Mouse (Mus musculus) myocyte (in vitro differentiated cells): ENCODE results near the gene Olfr374. TPM values are rescaled to one million over a fixed set of nuclear protein-coding genes. Genes with fewer than 3 reads are reported as not detected.

ENCODE experiments used
- H3K27me3 ChIP-seq: one replicate; pipeline ENCODE4 v1.6.1; 2011; ENCODE audit not compliant: control insufficient read depth, insufficient read depth, insufficient read length
- H3K36me3 ChIP-seq: one replicate; pipeline ENCODE4 v1.6.1; 2011; ENCODE audit not compliant: control insufficient read depth, insufficient read depth
- H3K4me2 ChIP-seq: one replicate; pipeline ENCODE4 v1.6.1; 2011; ENCODE audit warnings: low read depth, control low read depth
- H3K4me3 ChIP-seq: one replicate; pipeline ENCODE4 v1.5.1; 2011; ENCODE audit warnings: mild to moderate bottlenecking, control low read depth, moderate library complexity
- H3K79me2 ChIP-seq: one replicate; pipeline ENCODE4 v1.6.1; 2011; ENCODE audit not compliant: control insufficient read depth, insufficient read depth
- H3ac ChIP-seq: one replicate; pipeline ENCODE4 v1.6.1; 2011; ENCODE audit not compliant: control insufficient read depth, insufficient read length
- CEBPB ChIP-seq: IDR thresholded peaks from 2 replicates; pipeline ENCODE4 v1.6.1; 2011; ENCODE audit warnings: mild to moderate bottlenecking, moderate library complexity; ENCODE audit not compliant: poor library complexity, insufficient read depth, severe bottlenecking
- E2F4 ChIP-seq: IDR thresholded peaks from one replicate; pipeline ENCODE4 v1.6.1; 2011; ENCODE audit warnings: mild to moderate bottlenecking, control low read depth, moderate library complexity; ENCODE audit not compliant: insufficient read depth
- MAX ChIP-seq: IDR thresholded peaks from one replicate; pipeline ENCODE4 v1.6.1; 2011; ENCODE audit warnings: low read depth, mild to moderate bottlenecking, control low read depth
- MYOD1 ChIP-seq, 3 experiments: IDR thresholded peaks; one replicate each; pipeline ENCODE4 v1.6.1; 2011; ENCODE audit warnings: control low read depth in 2 of 3, low read depth in 2 of 3, mild to moderate bottlenecking in 2 of 3, moderate library complexity in 1 of 3; ENCODE audit not compliant: insufficient read length in 2 of 3, control insufficient read depth in 1 of 3
- MYOG ChIP-seq, 3 experiments: IDR thresholded peaks; one replicate each; pipeline ENCODE4 v1.6.1; 2011; ENCODE audit warnings: control low read depth in 2 of 3, low read depth in 2 of 3, mild to moderate bottlenecking in 2 of 3; ENCODE audit not compliant: insufficient read length in 2 of 3, control insufficient read depth in 1 of 3, insufficient read depth in 1 of 3
- POLR2A ChIP-seq: IDR thresholded peaks from one replicate; pipeline ENCODE4 v1.6.1; 2011; ENCODE audit warnings: low read depth, mild to moderate bottlenecking, control low read depth, moderate library complexity; ENCODE audit not compliant: insufficient read length
- POLR2AphosphoS2 ChIP-seq: IDR thresholded peaks from one replicate; pipeline ENCODE4 v1.6.1; 2011; ENCODE audit warnings: low read depth, control low read depth; ENCODE audit not compliant: insufficient read length
- REST ChIP-seq: IDR thresholded peaks from one replicate; pipeline ENCODE4 v1.6.1; 2011; ENCODE audit warnings: mild to moderate bottlenecking, control low read depth, moderate library complexity; ENCODE audit not compliant: insufficient read depth, insufficient read length
- SRF ChIP-seq: IDR thresholded peaks from one replicate; pipeline ENCODE4 v1.6.1; 2011; ENCODE audit warnings: low read depth; ENCODE audit not compliant: control insufficient read depth, insufficient read length
- TCF12 ChIP-seq: IDR thresholded peaks from one replicate; pipeline ENCODE4 v1.6.1; 2011; ENCODE audit warnings: mild to moderate bottlenecking, control low read depth; ENCODE audit not compliant: poor library complexity, insufficient read depth, severe bottlenecking
- TCF3 ChIP-seq: IDR thresholded peaks from one replicate; pipeline ENCODE4 v1.6.1; 2011; ENCODE audit warnings: low read depth, control low read depth; ENCODE audit not compliant: insufficient read length
- USF1 ChIP-seq: IDR thresholded peaks from one replicate; pipeline ENCODE4 v1.6.1; 2011; ENCODE audit warnings: low read depth, mild to moderate bottlenecking, control low read depth, moderate library complexity
- polyA plus RNA-seq: library from polyadenylated mRNA; unstranded; fragments of >200 nt; fragmentation: generic; extraction: Trizol; gene quantifications from one replicate; pipeline ENCODE4 v1.2.1, GENCODE M21; 2012; ENCODE audit warnings: missing spikeins

Olfr374 gene
- polyA plus RNA-seq, 1 experiment: not detected

DNA sequence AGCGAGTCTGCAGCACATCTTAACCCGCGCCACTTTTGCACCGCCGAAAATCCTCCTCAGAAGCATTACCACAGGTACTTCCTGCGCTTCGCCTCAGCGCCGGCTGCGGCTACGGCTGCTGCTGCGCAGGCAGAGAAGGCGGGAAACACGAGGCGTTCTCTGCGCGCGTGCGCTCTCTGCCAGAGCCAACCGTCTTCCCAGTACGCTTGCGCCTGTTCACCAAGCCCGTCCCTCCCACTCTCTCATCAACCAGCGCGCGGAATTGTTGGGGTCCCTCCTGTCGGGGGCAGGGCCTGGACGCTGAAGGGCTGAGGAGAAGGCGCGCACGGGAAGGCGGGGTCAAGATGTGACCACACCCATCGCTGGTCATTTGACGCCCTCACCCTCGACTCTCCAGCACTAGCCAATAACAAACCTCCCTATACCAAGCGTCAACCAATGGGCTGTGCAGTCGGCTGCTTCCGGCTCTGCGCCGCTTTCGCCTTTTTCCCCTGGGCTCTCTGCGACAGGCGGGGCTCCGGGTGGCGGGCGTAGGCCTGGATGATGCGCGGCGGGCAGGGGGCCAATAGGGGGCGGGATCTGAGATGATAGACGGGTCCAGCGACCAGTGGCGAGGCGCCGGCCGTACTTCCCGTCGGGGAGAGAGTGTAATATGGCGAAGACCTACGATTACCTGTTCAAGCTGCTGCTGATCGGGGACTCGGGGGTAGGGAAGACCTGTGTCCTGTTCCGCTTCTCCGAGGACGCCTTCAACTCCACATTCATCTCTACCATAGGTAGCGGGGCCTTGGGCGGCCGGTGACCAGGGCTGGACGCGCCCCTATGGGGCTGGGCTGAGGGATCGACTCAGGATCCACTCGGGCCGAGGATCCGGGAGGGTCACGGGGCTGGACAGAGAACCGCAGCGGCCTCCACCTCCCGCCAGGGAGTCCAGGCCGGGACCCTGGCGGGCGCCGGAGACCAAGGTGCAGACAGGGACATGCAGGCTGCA, 54.2 kb downstream of the Olfr374 start, which contains the start of gene Rab8a:
Gene Rab8a, plus strand, starts transcription at position 494 of the 991 bp plus-strand sequence.
- Histone ChIP-seq H3K27me3 (no peaks in the 10 kb centered on the region), H3K4me3 (peak within 1 kb of the TSS; percentile 60), H3K79me2 (peaks cover 39% of the 10 kb centered on the region), H3ac (peak within 1 kb of the TSS; percentile 22), H3K4me2 (peak within 1 kb of the TSS; percentile 94), H3K36me3 (no peaks in the 10 kb centered on the region)
- TF ChIP-seq POLR2AphosphoS2 (peak; percentile 71), MYOD1 (IDR thresholded peaks at IDR 0.05; ENCODE audit: control insufficient read depth in 1 of 3, insufficient read length in 2 of 3, low read depth in 2 of 3) (no peak), MYOG (IDR thresholded peaks at IDR 0.05; ENCODE audit: control insufficient read depth in 1 of 3, insufficient read depth in 1 of 3, insufficient read length in 2 of 3, low read depth in 2 of 3) (peak in 1 of 3 experiments; percentile 48), SRF (peak; percentile 32), E2F4 (no peak), CEBPB (no peak), POLR2A (peak; percentile 82)

DNA sequence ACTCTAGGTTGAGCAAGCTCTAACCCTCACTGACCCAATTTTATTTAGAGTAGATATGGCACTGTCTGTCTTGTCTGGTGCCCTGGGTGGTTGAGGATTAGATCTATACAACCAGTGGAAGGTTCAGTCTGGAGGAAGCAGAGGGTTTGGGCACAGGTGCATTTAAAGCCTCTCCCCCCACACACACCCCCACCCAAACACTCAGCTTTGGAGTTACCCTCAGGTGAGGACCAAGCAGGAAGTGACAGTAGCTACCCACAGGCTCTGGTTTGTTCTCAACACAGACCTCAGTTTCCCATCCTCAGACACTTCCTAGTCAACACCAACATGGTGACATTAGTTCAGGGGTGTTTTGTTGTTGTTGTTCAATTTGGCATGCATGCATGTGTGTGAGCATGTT, 56.0 kb downstream of the Olfr374 start:
- Histone ChIP-seq H3K27me3 (no peaks in the 10 kb centered on the region), H3ac (no peak overlapping the region), H3K79me2 (peaks cover 44% of the 10 kb centered on the region), H3K4me2 (peak overlapping the region; percentile 94), H3K36me3 (peaks cover 2% of the 10 kb centered on the region), H3K4me3 (peak overlapping the region; percentile 60)
- TF ChIP-seq TCF3 (no peak), MYOD1 (IDR thresholded peaks at IDR 0.05; ENCODE audit: control insufficient read depth in 1 of 3, insufficient read length in 2 of 3, low read depth in 2 of 3) (no peak), SRF (no peak), MAX (no peak), REST (no peak), CEBPB (no peak), E2F4 (no peak), MYOG (IDR thresholded peaks at IDR 0.05; ENCODE audit: control insufficient read depth in 1 of 3, insufficient read depth in 1 of 3, insufficient read length in 2 of 3, low read depth in 2 of 3) (no peak), POLR2AphosphoS2 (no peak), POLR2A (no peak), USF1 (no peak), TCF12 (no peak)

Other genes starting within 250 kb of the Olfr374 start
- 0.31 TPM for gene Zfp709, start 225.0 kb upstream of the Olfr374 start, polyA plus RNA-seq
- 0.55 TPM for gene Zfp882, start 198.4 kb upstream of the Olfr374 start, polyA plus RNA-seq
- gene Zfp617, start 198.4 kb upstream of the Olfr374 start, polyA plus RNA-seq: 6.2 TPM
- gene Zfp961, start 156.0 kb upstream of the Olfr374 start, polyA plus RNA-seq: 2.7 TPM
- 0.16 TPM for gene Cyp4f18, start 97.4 kb upstream of the Olfr374 start, polyA plus RNA-seq
- not detected for gene Olfr372, start 65.8 kb upstream of the Olfr374 start, polyA plus RNA-seq
- not detected for gene Olfr373, start 23.9 kb upstream of the Olfr374 start, polyA plus RNA-seq
- 205 TPM for gene Tpm4, start 27.9 kb downstream of the Olfr374 start, polyA plus RNA-seq
- gene Rab8a, start 54.2 kb downstream of the Olfr374 start, polyA plus RNA-seq: 84.3 TPM
- not detected for gene Hsh2d, start 82.6 kb downstream of the Olfr374 start, polyA plus RNA-seq
- not detected for gene Cib3, start 105.8 kb downstream of the Olfr374 start, polyA plus RNA-seq
- gene Gm11034, start 106.6 kb downstream of the Olfr374 start, polyA plus RNA-seq: not detected
- 29.5 TPM for gene Fam32a, start 112.7 kb downstream of the Olfr374 start, polyA plus RNA-seq
- 57.8 TPM for gene Ap1m1, start 133.0 kb downstream of the Olfr374 start, polyA plus RNA-seq
- 63.4 TPM for gene Gm10282, start 198.2 kb downstream of the Olfr374 start, polyA plus RNA-seq
- gene Klf2, start 212.0 kb downstream of the Olfr374 start, polyA plus RNA-seq: 9.8 TPM